Mouse (Mus musculus): ENCODE results near the gene Ifi204.
"Not testable (repeated sequence)": the region's sequence is repeated elsewhere in the genome, so short reads cannot be mapped to it uniquely, and the experiment has no call there.

The Ifi204 gene

DNA sequence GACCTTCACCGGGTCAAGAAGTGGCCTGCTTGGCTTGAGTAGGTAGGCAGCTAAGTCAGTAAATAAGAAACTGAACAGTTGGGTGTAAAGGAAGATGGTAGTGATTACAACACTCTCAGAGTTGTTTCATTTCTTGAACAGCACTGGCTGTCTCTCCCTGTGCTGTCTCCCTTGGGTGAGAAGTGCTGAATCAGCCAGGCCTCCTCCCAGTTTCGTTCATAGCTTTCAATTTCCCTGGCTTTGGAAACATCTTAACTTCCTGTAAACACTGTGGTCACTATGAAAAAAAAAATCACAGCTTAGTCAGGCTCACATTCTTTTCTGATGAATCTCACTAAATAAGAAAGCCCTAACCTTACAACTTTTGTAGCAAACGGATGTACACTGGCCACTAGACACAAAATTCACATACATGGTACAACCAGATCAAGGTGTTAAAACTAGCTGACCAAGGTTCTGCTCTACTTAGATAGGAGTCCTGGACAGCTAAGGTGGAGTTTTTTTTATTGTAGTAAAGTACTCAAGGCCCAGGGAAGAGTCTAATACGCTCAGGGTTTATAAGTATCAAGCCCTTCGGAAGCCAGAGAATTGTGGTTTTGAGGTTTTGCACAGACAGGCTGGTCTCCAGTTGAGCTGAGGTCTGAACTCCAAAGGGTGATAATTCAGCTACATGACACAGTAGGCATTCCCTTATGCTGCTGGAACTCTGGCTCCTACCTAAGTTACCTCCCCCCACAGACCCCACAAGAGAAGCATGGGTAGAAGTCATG lies at the start of gene Ifi204:
Gene Ifi204 (minus strand): TSS at position 96 of the 770 bp plus-strand sequence.
- DNase-seq (ENCODE audit: low read depth, low spot score) = peak; percentile 4

DNA sequence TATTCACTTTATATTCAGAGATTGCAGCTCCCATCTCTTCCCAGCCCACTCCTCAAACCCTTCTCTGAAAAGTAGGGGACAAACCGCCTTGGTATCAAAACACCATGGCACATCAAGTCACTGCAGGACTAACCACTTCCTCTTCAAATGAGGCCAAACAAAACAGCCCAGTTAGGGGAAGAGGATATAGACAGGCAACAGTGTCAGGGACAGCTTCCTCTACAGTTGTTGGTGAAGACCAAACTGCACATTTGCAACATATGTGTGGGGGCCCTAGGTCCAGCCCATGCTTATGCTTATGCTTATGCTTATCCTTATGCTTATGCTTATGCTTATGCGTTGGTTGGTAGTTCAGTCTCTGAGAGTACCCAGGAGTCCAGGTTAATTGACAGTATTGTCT lies 42.6 kb upstream of the Ifi204 start:
- DNase-seq (ENCODE audit: low read depth, low spot score) = peak; percentile 2

DNA sequence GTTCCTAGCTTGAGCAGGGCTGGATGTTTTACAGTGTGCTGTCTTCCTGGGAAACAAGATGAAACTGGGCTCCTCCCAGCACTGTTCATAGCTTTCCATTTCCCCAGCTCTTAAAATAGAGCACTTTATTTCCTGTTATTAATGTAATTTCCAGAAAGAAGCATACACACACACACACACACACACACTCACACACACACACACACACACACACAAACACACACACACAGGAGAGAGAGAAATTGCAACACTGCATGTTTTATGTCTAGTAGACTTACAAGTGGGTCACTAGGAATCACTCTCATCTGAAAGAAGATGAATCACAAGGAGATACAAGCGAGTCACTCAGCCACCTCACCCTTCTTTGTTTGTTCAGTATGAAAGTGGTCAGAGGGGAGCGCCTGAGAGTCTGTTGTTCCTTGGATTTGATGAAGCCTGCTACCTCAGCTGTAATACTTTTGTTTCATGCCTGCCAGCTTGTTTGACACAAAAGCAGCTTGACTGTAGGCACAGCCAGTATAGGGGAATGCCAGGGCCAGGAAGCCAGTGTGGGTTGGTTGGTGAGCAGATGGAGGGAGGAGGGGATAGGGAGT lies 36.0 kb upstream of the Ifi204 start:
- peak; percentile 10 for DNase-seq (ENCODE audit: low read depth, low spot score)

DNA sequence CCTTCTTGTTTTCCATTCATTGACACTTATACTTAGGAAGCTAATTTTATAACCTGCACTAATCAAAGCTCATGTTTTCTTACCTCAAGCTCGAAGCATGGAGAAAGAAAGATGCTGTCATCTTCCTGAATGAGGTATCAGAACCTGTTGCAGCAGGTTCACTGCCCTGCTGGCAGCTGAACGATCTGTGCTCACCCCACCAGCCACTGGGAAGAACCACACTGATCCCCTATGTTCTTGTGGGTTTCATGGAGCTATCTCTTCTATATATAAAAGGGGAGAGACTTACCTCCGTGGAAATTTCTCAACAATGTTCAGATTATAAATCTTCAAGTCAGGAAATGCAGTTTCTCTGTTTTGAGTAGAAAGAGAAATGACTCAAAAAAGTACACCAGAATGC lies 35.5 kb upstream of the Ifi204 start:
- not testable (repeated sequence) for DNase-seq (ENCODE audit: low read depth, low spot score)

DNA sequence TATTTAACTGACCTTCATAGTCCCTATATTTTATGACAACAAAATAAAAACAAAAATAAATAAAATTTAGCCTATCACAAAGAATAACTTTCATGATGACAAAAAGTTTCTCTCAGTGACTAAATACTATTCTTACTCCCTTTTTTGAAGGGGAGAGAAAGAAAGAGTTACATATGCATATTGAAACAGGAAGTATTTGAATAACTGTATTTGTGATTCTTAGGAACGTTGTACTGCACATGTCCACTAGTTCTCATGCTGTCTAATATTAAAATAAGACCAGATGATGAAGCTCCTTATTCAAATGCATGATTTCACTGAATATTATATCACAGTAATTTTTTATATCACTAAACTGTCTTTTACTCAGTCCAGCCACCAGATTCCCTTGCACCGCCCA lies 35.0 kb upstream of the Ifi204 start:
- not testable (repeated sequence) for DNase-seq (ENCODE audit: low read depth, low spot score)

DNA sequence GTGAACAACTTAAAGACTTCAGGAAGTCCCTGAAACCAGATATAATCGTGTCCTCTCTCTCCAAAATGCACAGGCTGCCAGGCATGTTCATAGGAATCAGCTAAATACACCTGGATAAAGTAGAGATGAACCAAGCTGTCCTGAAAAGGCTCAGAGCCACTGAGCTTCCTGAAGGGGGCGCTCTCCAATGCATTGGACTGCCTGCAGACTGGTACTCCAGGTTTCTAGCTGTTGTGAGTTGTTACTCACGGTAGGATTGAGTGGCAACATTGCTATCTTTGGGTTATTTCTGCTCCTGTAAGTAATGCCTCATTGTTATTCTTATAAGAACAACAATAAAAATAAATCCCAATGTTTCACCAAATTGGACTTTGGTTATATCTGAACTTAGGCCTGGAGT lies 6.7 kb upstream of the Ifi204 start:
- not testable (repeated sequence) for DNase-seq (ENCODE audit: low read depth, low spot score)

DNA sequence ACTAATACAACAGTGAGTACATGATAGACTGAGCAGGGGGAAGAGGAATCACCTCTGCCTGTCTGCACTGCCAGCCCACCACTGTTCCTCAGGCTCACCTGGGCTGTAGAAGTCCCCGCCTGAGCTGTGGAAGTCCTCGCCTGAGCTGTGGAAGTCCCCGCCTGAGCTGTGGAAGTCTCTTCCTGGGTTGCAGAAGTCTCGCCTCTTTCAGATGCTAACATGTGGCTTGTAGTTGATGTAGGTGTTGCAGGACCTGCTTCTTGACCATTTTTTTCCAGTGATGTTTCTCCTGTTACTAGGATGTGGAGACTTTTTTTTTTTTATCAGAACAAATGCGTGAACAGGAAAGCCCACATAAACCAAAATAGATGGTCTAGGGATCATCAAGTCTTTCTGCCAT lies 6.7 kb downstream of the Ifi204 start:
- not testable (repeated sequence) for DNase-seq (ENCODE audit: low read depth, low spot score)

DNA sequence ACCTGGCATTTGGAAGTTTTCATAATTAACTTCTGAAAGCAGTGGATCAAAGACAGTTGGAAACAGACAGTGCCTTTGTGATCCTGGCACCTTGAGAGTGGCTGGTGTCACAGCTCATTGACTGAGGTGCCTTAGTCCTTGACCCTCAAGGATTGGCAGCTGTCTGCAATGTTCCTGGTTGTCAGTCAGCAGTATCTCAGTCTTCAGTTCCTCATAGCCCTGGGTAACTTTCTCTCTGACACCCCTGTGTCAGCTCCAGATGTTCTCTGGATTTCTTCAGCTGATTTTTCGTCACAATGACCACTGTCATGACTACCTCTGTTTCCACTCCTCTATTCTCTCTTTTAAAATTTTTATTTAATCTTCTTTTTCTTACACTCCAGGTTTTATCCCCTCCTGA lies 24.5 kb downstream of the Ifi204 start:
- DNase-seq (ENCODE audit: low read depth, low spot score) = no peak

DNA sequence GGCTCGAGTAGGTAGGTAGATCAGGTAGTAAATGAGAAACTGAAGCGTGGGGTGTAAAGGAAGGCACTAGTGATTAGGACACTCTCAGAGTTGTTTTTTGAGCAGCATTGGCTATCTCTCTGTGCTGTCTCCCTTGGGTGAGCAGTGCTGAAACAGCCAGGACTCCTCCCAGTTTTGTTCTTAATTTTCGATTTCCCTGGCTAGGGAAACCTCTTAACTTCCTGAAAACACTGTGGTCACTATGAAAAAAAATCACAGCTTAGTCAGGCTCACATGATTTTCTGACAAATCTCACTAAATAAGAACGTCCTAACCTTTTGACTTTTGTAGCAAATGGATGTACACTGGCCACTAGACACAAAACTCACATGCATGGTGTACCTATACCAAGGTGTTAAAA lies 25.1 kb downstream of the Ifi204 start, which contains the start of gene Ifi207:
Gene Ifi207 (minus strand): TSS at position 92 of the 400 bp plus-strand sequence.
- no peak for DNase-seq (ENCODE audit: low read depth, low spot score)

DNA sequence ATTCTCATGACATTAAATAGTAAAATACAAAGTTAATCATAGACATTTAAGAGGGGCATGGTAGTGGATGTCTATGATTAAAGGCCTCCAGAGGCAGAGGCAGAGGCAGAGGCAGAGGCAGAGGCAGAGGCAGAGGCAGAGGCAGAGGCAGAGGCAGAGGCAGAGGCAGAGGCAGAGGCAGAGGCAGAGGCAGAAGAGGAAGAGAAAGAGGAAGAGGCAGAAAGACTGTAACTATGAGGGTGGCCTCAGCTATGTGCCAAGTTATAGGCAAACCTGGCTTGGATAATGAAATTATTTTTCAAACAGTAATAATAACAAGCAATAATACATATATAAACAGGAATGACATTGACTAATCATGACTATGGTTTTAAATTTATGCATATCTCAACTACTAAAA lies 26.2 kb downstream of the Ifi204 start:
- DNase-seq (ENCODE audit: low read depth, low spot score) = no peak

DNA sequence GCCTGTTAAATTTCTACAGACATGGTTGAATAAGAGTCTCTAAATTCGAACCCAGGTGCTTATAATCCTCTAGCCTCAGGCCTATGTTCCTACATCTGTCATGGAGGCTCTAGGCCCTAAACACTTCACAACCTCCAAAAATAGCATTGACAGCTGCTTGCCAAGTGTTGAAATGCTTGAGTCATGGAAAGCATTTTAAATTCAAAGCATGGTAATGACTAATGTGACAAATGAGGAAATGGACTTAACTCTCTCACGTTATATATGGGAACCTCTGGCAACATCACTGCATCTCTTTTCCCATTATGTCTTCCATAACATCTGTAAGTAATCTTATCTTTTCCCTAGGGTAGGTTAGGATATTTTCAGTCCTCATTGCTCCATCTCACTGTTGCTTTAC lies 29.8 kb downstream of the Ifi204 start:
- DNase-seq (ENCODE audit: low read depth, low spot score) = peak; percentile 33

DNA sequence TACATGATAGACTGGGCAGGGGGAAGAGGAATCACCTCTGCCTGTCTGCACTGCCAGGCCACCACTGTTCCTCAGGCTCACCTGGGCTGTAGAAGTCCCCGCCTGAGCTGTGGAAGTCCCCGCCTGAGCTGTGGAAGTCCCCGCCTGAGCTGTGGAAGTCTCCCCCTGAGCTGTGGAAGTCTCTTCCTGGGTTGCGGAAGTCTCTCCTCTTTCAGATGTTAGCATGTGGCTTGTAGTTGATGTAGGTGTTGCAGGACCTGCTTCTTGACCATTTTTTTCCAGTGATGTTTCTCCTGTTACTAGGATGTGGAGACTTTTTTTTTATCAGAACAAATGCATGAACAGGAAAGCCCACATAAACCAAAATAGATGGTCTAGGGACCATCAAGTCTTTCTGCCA lies 31.7 kb downstream of the Ifi204 start:
- not testable (repeated sequence) for DNase-seq (ENCODE audit: low read depth, low spot score)

DNA sequence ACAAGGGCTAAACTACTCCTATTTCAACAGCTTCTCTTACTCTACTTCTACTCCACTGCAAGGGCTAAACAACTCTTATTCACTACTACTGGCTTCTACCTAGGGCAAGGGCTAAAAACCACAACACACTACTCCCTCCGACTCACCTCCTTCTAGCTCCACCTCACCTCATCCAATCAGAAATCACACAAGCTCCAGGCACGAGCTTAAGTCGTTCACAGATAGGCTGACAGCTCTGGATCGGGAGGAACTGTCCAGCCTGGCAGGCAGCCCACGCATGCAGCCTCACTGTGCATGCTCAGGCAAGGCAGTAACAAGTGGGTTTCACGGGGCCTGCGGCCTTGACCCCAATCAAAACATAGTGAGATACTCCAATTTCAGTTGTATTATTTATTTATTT lies 33.5 kb downstream of the Ifi204 start:
- no peak for DNase-seq (ENCODE audit: low read depth, low spot score)

Data from brain, adult 2 months (tissue).